Mouse (Mus musculus) limb, embryonic 11.5 days (tissue): ENCODE results near the gene Klf13. TPM values are rescaled to one million over a fixed set of nuclear protein-coding genes. Genes with fewer than 3 reads are reported as not detected.

Experiments
- ATAC-seq: fragments of 200-750 bp; cut with Nextera tagmentation; 2 replicates; pipeline ENCODE4 v1.8.0; 2017; ENCODE audit warnings: low read depth; ENCODE audit not compliant: insufficient number of reproducible peaks, low FRiP score, low TSS enrichment
- DNase-seq: peaks from one replicate; pipeline ENCODE4 v3.0.0-alpha.2; 2015; ENCODE audit warnings: low spot score
- H3K27ac ChIP-seq: fragments of 300-500 bp; sonication (generic); replicated peaks from 2 replicates; pipeline ENCODE4 v1.5.1; 2014; ENCODE audit warnings: low read depth, mild to moderate bottlenecking, low read length
- H3K27me3 ChIP-seq: fragments of 300-500 bp; sonication (generic); 2 replicates; pipeline ENCODE4 v1.6.1; 2014; ENCODE audit warnings: mild to moderate bottlenecking, low read length, mixed read lengths; ENCODE audit not compliant: control insufficient read depth, insufficient read depth
- H3K36me3 ChIP-seq: fragments of 300-500 bp; sonication (generic); 2 replicates; pipeline ENCODE4 v1.6.1; 2014; ENCODE audit warnings: mild to moderate bottlenecking, low read length, moderate library complexity, mixed read lengths; ENCODE audit not compliant: control insufficient read depth, insufficient read depth
- H3K4me1 ChIP-seq: fragments of 300-500 bp; sonication (generic); 2 replicates; pipeline ENCODE4 v1.6.1; 2014; ENCODE audit warnings: low read length, mixed read lengths; ENCODE audit not compliant: control insufficient read depth, insufficient read depth
- H3K4me2 ChIP-seq: fragments of 300-500 bp; sonication (generic); 2 replicates; pipeline ENCODE4 v1.6.1; 2014; ENCODE audit warnings: low read depth, mild to moderate bottlenecking, moderate library complexity; ENCODE audit not compliant: severe bottlenecking
- H3K4me3 ChIP-seq: fragments of 300-500 bp; sonication (generic); 2 replicates; pipeline ENCODE4 v1.5.1; 2014; ENCODE audit warnings: low read depth, low read length
- H3K9ac ChIP-seq: fragments of 300-500 bp; sonication (generic); 2 replicates; pipeline ENCODE4 v1.6.1; 2014; ENCODE audit warnings: mild to moderate bottlenecking, low read length
- H3K9me3 ChIP-seq: fragments of 300-500 bp; sonication (generic); 2 replicates; pipeline ENCODE4 v1.6.1; 2016; ENCODE audit warnings: low read length; ENCODE audit not compliant: control insufficient read depth
- WGBS: fragments of 180-500 bp; shearing (Covaris S2); extraction: QIAGEN DNeasy Blood & Tissue Kit; methylation state at CpG from one replicate; pipeline ENCODE4 v1.1.7; 2014; 5-methylcytosine and 5-hydroxymethylcytosine counted together
- polyA plus RNA-seq: library from polyadenylated mRNA; unstranded; fragments of >200 nt; fragmentation: Nextera tagmentation; extraction: Ambion mirVana; gene quantifications from 2 replicates; pipeline ENCODE4 v1.2.1, GENCODE M21; 2014

The Klf13 gene
- polyA plus RNA-seq, 1 experiment from 2014 or later = 18.8 TPM

DNA sequence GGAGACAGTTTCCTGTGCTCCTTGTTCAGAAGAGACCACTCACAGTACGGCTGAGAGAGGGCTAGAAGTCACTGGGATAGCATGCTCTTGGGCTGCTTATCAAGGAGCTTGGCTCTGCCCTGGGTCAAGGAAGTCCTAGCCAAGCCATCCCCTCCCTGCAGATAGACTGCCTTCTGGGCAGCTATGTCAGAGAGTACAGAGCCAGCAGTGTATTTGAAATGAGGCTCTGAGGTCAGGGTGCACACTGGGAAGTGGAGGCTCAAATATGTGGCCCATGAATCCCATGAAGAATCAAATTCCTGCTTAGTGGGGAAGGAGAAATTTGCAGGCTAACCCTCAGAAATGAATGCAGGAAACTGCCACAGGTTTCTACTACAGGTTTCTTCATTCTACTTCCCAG, 4.2 kb downstream of the Klf13 start:
- ATAC-seq (no peak), DNase-seq (no peak)
- no peak overlapping the region for H3K4me3 ChIP-seq
- peaks cover 4% of the 10 kb centered on the region; the same call in 1 of the 2 replicates for H3K4me1 ChIP-seq
- H3K4me2 ChIP-seq = no peak overlapping the region
- H3K27ac ChIP-seq = no peak overlapping the region
- H3K9ac ChIP-seq = no peak overlapping the region
- WGBS = 77% methylated on average over 1 of the region's 1 CpGs
- no peaks in the 10 kb centered on the region for H3K36me3 ChIP-seq
- no peaks in the 10 kb centered on the region for H3K27me3 ChIP-seq
- H3K9me3 ChIP-seq = no peaks in the 10 kb centered on the region

DNA sequence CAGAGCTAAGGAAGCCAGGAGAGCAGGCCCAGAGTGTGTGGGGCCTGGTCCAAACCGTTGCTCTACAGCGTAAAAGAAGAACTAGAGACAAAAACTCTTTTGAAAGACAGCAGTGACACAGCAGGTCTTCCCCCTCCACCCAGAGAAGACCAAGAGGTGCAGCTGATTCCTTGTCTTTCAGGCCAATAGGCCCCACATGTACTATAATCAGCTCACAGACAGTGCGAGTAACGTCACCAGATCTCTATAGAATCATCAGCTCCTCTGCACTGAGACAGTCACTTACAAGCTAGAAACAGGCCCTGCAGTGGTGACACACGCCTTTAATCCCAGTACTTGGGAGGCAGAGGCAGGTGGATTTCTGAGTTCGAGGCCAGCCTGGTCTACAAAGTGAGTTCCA, 4.8 kb downstream of the Klf13 start:
- H3K9ac ChIP-seq = no peak overlapping the region
- no peaks in the 10 kb centered on the region for H3K27me3 ChIP-seq
- ATAC-seq (no peak), DNase-seq (no peak)
- H3K4me2 ChIP-seq = no peak overlapping the region
- WGBS = 90% methylated on average over 6 of the region's 6 CpGs
- H3K4me1 ChIP-seq = peaks cover 4% of the 10 kb centered on the region; the same call in 1 of the 2 replicates
- no peaks in the 10 kb centered on the region for H3K9me3 ChIP-seq
- no peak overlapping the region for H3K4me3 ChIP-seq
- H3K36me3 ChIP-seq = no peaks in the 10 kb centered on the region
- no peak overlapping the region for H3K27ac ChIP-seq

DNA sequence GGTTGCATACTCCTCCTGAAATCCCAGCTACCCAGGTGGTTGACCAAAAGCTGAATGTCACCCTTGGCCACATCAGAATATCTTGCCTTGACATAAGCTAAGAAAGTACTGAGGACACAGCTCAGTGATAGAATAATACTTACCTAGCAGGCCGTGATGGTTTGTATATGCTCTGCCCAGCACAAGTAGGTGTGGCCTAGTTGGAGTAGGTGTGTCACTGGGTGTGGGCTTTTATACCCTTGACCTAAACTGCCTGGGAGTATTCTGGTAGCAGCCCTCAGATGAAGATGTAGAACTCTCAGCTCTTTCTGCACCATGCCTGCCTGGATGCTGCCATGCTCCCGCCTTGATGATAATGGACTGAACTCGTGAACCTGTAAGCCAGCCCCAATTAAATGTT, 6.3 kb downstream of the Klf13 start:
- Histone ChIP-seq H3K27ac (no peak overlapping the region), H3K9ac (no peak overlapping the region)
- ATAC-seq = no peak

DNA sequence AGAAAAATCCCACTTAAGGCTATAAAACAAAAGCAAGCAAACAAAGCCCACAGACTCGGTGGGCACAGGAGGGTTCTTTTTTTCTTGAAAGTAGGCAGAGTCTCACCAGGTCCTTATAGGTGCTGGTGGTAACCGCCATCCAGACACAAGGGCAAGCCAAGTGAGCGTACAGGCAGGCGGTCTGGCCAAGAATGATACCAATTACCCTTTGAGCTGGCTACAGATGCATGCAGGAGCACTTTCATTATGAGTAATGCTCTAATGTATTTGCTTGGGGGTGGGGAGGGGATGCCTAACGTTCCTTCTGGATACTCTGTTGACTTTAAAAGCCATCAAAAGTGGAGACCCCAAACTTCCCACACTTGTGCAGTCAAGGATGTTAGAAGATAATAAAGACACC, 7.9 kb downstream of the Klf13 start:
- H3K4me1 ChIP-seq = peaks cover 3% of the 10 kb centered on the region; the same call in 1 of the 2 replicates
- no peak overlapping the region for H3K4me3 ChIP-seq
- H3K36me3 ChIP-seq = no peaks in the 10 kb centered on the region
- H3K9me3 ChIP-seq = no peaks in the 10 kb centered on the region
- no peak for DNase-seq
- no peak overlapping the region for H3K4me2 ChIP-seq
- H3K27me3 ChIP-seq = no peaks in the 10 kb centered on the region
- H3K9ac ChIP-seq = no peak overlapping the region
- no peak for ATAC-seq
- no peak overlapping the region for H3K27ac ChIP-seq
- 90% methylated on average over 5 of the region's 5 CpGs for WGBS

More for the DNA sequence above, 6.3 kb downstream of the Klf13 start:
- no peaks in the 10 kb centered on the region for H3K27me3 ChIP-seq
- H3K4me1 ChIP-seq = peaks cover 4% of the 10 kb centered on the region; the same call in 1 of the 2 replicates
- H3K9me3 ChIP-seq = no peaks in the 10 kb centered on the region
- WGBS = 86% methylated on average over 3 of the region's 3 CpGs
- no peak overlapping the region for H3K4me3 ChIP-seq
- no peak for DNase-seq
- no peak overlapping the region for H3K4me2 ChIP-seq
- no peaks in the 10 kb centered on the region for H3K36me3 ChIP-seq

DNA sequence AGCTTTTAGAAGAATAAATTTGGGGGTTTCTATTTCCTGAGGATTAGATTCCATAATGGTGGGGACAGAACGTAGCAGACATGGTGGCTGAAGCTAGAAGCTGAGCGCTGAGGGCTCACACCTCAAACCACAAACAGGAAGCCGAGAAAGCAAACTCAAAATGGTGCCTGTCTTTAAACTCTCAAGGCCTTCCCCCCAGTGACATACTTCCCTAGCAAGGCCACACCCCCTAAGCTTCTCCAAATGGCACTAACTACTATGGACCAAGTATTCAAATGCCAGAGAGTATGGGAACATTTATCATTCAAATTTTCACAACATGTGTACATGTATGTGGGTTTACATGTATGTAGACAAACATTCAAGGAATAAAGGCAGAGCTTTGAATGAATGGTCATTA, 8.6 kb downstream of the Klf13 start:
- H3K9me3 ChIP-seq = no peaks in the 10 kb centered on the region
- no peak overlapping the region for H3K9ac ChIP-seq
- 88% methylated on average over 3 of the region's 3 CpGs for WGBS
- no peaks in the 10 kb centered on the region for H3K36me3 ChIP-seq
- DNase-seq (no peak), ATAC-seq (no peak)
- no peak overlapping the region for H3K4me3 ChIP-seq
- peaks cover 3% of the 10 kb centered on the region; the same call in 1 of the 2 replicates for H3K4me1 ChIP-seq
- H3K27me3 ChIP-seq = no peaks in the 10 kb centered on the region
- H3K27ac ChIP-seq = no peak overlapping the region
- no peak overlapping the region for H3K4me2 ChIP-seq

DNA sequence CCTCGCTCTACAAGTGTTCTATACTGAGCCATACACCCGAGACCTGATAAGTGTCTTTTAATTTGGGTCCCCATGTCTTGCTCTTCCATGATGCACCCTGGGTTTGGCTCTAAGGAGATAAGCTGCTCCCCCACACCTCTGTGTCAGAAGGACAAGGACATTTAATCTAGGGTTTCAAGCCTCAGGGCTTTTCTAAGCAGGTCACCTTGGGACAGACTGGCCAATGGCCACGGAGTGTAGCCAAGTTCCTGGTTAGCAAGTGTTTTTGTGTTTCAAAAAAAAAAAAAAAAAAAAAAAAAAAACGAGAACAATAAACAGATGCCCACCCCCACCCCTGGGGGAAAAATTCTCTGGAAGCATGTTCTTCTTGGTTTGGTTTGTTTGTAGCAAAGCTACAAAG, 9.6 kb downstream of the Klf13 start:
- DNase-seq (no peak), ATAC-seq (no peak)
- Histone ChIP-seq H3K4me3 (no peak overlapping the region), H3K9me3 (no peaks in the 10 kb centered on the region), H3K36me3 (no peaks in the 10 kb centered on the region), H3K4me2 (no peak overlapping the region), H3K9ac (no peak overlapping the region), H3K4me1 (peaks cover 12% of the 10 kb centered on the region), H3K27me3 (no peaks in the 10 kb centered on the region), H3K27ac (no peak overlapping the region)
- WGBS = 82% methylated on average over 4 of the region's 4 CpGs

DNA sequence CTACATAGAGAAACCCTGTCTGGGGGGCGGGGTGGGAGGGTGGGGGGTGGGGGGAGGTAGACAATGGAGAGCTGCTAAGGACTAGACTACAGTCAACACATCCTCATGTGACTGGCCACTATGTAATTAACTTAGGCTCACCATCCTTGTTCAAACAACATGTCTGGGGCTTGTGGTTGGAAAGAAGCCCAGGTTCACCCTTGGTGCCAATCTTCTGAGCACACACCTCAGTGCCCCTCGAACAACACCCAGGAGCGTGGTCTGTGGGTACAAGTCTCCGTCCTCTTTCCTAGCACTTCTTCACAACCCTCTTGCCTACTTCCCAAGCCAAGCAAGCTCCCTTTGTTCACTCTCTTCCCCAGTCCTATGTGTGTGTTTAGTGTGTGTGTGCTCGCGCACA, 11.6 kb downstream of the Klf13 start:
- Histone ChIP-seq H3K27me3 (no peaks in the 10 kb centered on the region), H3K9me3 (no peaks in the 10 kb centered on the region), H3K4me3 (no peak overlapping the region), H3K27ac (no peak overlapping the region), H3K4me1 (peaks cover 12% of the 10 kb centered on the region), H3K36me3 (no peaks in the 10 kb centered on the region), H3K9ac (no peak overlapping the region), H3K4me2 (no peak overlapping the region)
- ATAC-seq (no peak), DNase-seq (no peak)
- WGBS = 99% methylated on average over 6 of the region's 6 CpGs

DNA sequence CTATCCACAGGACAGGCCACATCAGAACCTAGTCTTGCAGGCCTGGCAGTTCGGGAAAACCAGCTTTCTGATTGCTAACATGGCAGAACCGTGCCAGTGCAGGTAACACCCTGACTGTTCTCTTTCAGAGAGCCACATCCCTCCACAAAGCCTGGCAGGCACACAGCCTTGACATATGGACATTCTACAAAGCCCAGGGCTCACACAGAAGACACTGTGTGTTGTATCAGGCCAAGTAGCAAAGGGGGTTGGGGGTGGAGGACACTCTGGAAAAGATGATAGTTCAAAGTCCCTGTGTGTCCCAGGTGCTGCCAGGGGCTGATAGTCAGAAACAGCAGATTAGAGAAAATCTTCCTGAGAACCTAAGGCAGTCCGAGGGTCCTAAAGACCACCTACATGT, 12.2 kb downstream of the Klf13 start:
- Histone ChIP-seq H3K27me3 (no peaks in the 10 kb centered on the region), H3K36me3 (no peaks in the 10 kb centered on the region), H3K9ac (no peak overlapping the region), H3K4me2 (no peak overlapping the region), H3K27ac (no peak overlapping the region), H3K4me1 (peaks cover 12% of the 10 kb centered on the region), H3K4me3 (no peak overlapping the region), H3K9me3 (no peaks in the 10 kb centered on the region)
- no peak for DNase-seq
- 92% methylated on average over 3 of the region's 3 CpGs for WGBS
- ATAC-seq = no peak
